Mouse (Mus musculus): ENCODE measurements at regions not wholly inside any gene's neighbourhood (a gene's known extent, or its start where the extent isn't known, plus 50 kb on each side); places are given as distances from the start of the nearest gene placed in this dataset.
A peak's percentile ranks its signal among the peaks of the same experiment; 100 is the strongest.

GRCm38 (mm10) chr1:35971435-35972189 is 96.6 kb upstream of the Hs6st1 start:
- H3K4me1 ChIP-seq = peaks cover 66% of the 10 kb centered on the region
- H3K9me3 ChIP-seq = peaks cover 5% of the 10 kb centered on the region
- no peak overlapping the region for H3K4me3 ChIP-seq (replicated peaks)
- no peak for TF ChIP-seq FLI1 (IDR thresholded peaks at IDR 0.05; ENCODE audit: low read length)
- no peak for TF ChIP-seq GATA1 (IDR thresholded peaks at IDR 0.05; ENCODE audit: borderline replicate concordance, low read length)
- no peaks in the 10 kb centered on the region for H3K27me3 ChIP-seq (replicated peaks)
- H3K36me3 ChIP-seq (replicated peaks; ENCODE audit: low read length) = no peaks in the 10 kb centered on the region

GRCm38 (mm10) chr1:35972190-35972584 is 96.0 kb upstream of the Hs6st1 start:
- Histone ChIP-seq H3K9me3 (peaks cover 5% of the 10 kb centered on the region), H3K27me3 (replicated peaks) (no peaks in the 10 kb centered on the region), H3K4me3 (replicated peaks) (no peak overlapping the region), H3K36me3 (replicated peaks; ENCODE audit: low read length) (no peaks in the 10 kb centered on the region), H3K4me1 (peaks cover 70% of the 10 kb centered on the region)
- TF ChIP-seq GATA1 (IDR thresholded peaks at IDR 0.05; ENCODE audit: borderline replicate concordance, low read length) = no peak
- TF ChIP-seq FLI1 (IDR thresholded peaks at IDR 0.05; ENCODE audit: low read length) = no peak

GRCm38 (mm10) chr1:35973386-35973785 is 94.8 kb upstream of the Hs6st1 start:
- no peaks in the 10 kb centered on the region for H3K36me3 ChIP-seq (replicated peaks; ENCODE audit: low read length)
- H3K4me3 ChIP-seq (replicated peaks) = peak overlapping the region; percentile 8
- H3K27me3 ChIP-seq (replicated peaks) = no peaks in the 10 kb centered on the region
- TF ChIP-seq GATA1 (IDR thresholded peaks at IDR 0.05; ENCODE audit: borderline replicate concordance, low read length) = no peak
- TF ChIP-seq FLI1 (IDR thresholded peaks at IDR 0.05; ENCODE audit: low read length) = no peak
- no peaks in the 10 kb centered on the region for H3K9me3 ChIP-seq
- peaks cover 72% of the 10 kb centered on the region for H3K4me1 ChIP-seq

GRCm38 (mm10) chr1:35975611-35976208 is 92.5 kb upstream of the Hs6st1 start:
- TF ChIP-seq GATA1 (IDR thresholded peaks at IDR 0.05; ENCODE audit: borderline replicate concordance, low read length) = no peak
- no peak for TF ChIP-seq FLI1 (IDR thresholded peaks at IDR 0.05; ENCODE audit: low read length)
- Histone ChIP-seq H3K4me1 (peaks cover 73% of the 10 kb centered on the region), H3K27me3 (replicated peaks) (no peaks in the 10 kb centered on the region), H3K36me3 (replicated peaks; ENCODE audit: low read length) (no peaks in the 10 kb centered on the region), H3K4me3 (replicated peaks) (peak overlapping the region; percentile 80), H3K9me3 (no peaks in the 10 kb centered on the region)

- no peaks in the 10 kb centered on the region for H3K36me3 ChIP-seq (replicated peaks; ENCODE audit: low read length)
- H3K9me3 ChIP-seq = no peaks in the 10 kb centered on the region
- no peak overlapping the region for H3K4me3 ChIP-seq (replicated peaks)
- no peaks in the 10 kb centered on the region for H3K27me3 ChIP-seq (replicated peaks)
- TF ChIP-seq GATA1 (IDR thresholded peaks at IDR 0.05; ENCODE audit: borderline replicate concordance, low read length) = no peak
- no peak for TF ChIP-seq FLI1 (IDR thresholded peaks at IDR 0.05; ENCODE audit: low read length)
- H3K4me1 ChIP-seq = peaks cover 66% of the 10 kb centered on the region
These were observed 91.7 kb upstream of the Hs6st1 start for GRCm38 (mm10) chr1:35976528-35976927.

GRCm38 (mm10) chr1:35978116-35978515 is 90.1 kb upstream of the Hs6st1 start:
- Histone ChIP-seq H3K4me1 (peaks cover 66% of the 10 kb centered on the region), H3K27me3 (replicated peaks) (no peaks in the 10 kb centered on the region), H3K9me3 (no peaks in the 10 kb centered on the region), H3K4me3 (replicated peaks) (no peak overlapping the region), H3K36me3 (replicated peaks; ENCODE audit: low read length) (no peaks in the 10 kb centered on the region)
- TF ChIP-seq GATA1 (IDR thresholded peaks at IDR 0.05; ENCODE audit: borderline replicate concordance, low read length) = no peak
- TF ChIP-seq FLI1 (IDR thresholded peaks at IDR 0.05; ENCODE audit: low read length) = no peak

- H3K27me3 ChIP-seq (replicated peaks) = no peaks in the 10 kb centered on the region
- no peak overlapping the region for H3K4me3 ChIP-seq (replicated peaks)
- no peaks in the 10 kb centered on the region for H3K36me3 ChIP-seq (replicated peaks; ENCODE audit: low read length)
- H3K4me1 ChIP-seq = peaks cover 59% of the 10 kb centered on the region
- TF ChIP-seq GATA1 (IDR thresholded peaks at IDR 0.05; ENCODE audit: borderline replicate concordance, low read length) = no peak
- no peak for TF ChIP-seq FLI1 (IDR thresholded peaks at IDR 0.05; ENCODE audit: low read length)
- H3K9me3 ChIP-seq = no peaks in the 10 kb centered on the region
These were observed 89.4 kb upstream of the Hs6st1 start for GRCm38 (mm10) chr1:35978766-35979165.

- peaks cover 8% of the 10 kb centered on the region for H3K27me3 ChIP-seq (replicated peaks)
- H3K4me3 ChIP-seq (replicated peaks) = no peak overlapping the region
- no peak for TF ChIP-seq GATA1 (IDR thresholded peaks at IDR 0.05; ENCODE audit: borderline replicate concordance, low read length)
- TF ChIP-seq FLI1 (IDR thresholded peaks at IDR 0.05; ENCODE audit: low read length) = no peak
- peaks cover 7% of the 10 kb centered on the region for H3K9me3 ChIP-seq
- no peaks in the 10 kb centered on the region for H3K36me3 ChIP-seq (replicated peaks; ENCODE audit: low read length)
- peaks cover 38% of the 10 kb centered on the region for H3K4me1 ChIP-seq
These were observed 87.0 kb upstream of the Hs6st1 start for GRCm38 (mm10) chr1:35981226-35981625.

GRCm38 (mm10) chr1:35983361-35983760 is 84.8 kb upstream of the Hs6st1 start:
- TF ChIP-seq GATA1 (IDR thresholded peaks at IDR 0.05; ENCODE audit: borderline replicate concordance, low read length) = no peak
- TF ChIP-seq FLI1 (IDR thresholded peaks at IDR 0.05; ENCODE audit: low read length) = no peak
- Histone ChIP-seq H3K9me3 (peaks cover 19% of the 10 kb centered on the region), H3K36me3 (replicated peaks; ENCODE audit: low read length) (no peaks in the 10 kb centered on the region), H3K27me3 (replicated peaks) (peaks cover 15% of the 10 kb centered on the region), H3K4me1 (peaks cover 22% of the 10 kb centered on the region), H3K4me3 (replicated peaks) (no peak overlapping the region)

GRCm38 (mm10) chr1:35985318-35985717 is 82.9 kb upstream of the Hs6st1 start:
- peaks cover 14% of the 10 kb centered on the region for H3K4me1 ChIP-seq
- peaks cover 15% of the 10 kb centered on the region for H3K27me3 ChIP-seq (replicated peaks)
- H3K4me3 ChIP-seq (replicated peaks) = no peak overlapping the region
- peaks cover 34% of the 10 kb centered on the region for H3K9me3 ChIP-seq
- TF ChIP-seq GATA1 (IDR thresholded peaks at IDR 0.05; ENCODE audit: borderline replicate concordance, low read length) = no peak
- H3K36me3 ChIP-seq (replicated peaks; ENCODE audit: low read length) = peaks cover 3% of the 10 kb centered on the region

Data from megakaryocyte, embryonic 14.5 days (primary cell).